Mouse (Mus musculus) CD4-positive naive resting alpha-beta T cell, adult 57 days (primary cell): ENCODE results near the gene Ptpn20. TPM values are rescaled to one million over a fixed set of nuclear protein-coding genes. Genes with fewer than 3 reads are reported as not detected.

Source experiments
- total RNA-seq: library from RNA; stranded (reverse); gene quantifications from one replicate; pipeline ENCODE4 v1.2.4, GENCODE M21; 2023

The Ptpn20 gene
- not detected for total RNA-seq

GRCm38 (mm10) chr14:33588951-33589350 lies at the start of gene Ptpn20:
Ptpn20 (plus strand) TSS chr14:33589207.

Other genes with a start within 250 kb of the Ptpn20 start
- 40.8 TPM for gene Mapk8, start 142.0 kb upstream of the Ptpn20 start, total RNA-seq
- gene Frmpd2, start 117.5 kb upstream of the Ptpn20 start, total RNA-seq: not detected